Mouse (Mus musculus): ENCODE results near the gene Sult4a1.

The Sult4a1 gene

DNA sequence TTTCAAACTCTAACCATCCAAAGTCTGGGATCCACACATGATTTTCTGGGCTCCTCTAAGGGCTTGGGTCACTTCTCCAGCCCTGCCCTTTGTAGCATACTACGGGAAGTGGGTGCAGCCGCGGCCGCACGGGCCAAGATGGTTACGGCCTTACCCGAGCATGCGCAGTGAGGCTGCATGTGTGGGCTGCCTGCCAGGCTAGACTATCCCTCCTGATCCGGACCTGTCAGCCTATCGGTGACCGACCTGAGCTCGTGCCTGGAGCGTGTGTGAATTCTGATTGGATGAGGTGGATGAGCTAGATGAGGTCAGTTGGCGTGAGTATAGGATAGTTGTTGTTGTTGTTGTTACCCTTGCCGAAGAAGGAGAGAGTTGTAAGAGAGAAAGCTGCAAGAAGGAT lies 8.0 kb downstream of the Sult4a1 start:
- peak; percentile 76 for DNase-seq (ENCODE audit: low read depth, low spot score)

DNA sequence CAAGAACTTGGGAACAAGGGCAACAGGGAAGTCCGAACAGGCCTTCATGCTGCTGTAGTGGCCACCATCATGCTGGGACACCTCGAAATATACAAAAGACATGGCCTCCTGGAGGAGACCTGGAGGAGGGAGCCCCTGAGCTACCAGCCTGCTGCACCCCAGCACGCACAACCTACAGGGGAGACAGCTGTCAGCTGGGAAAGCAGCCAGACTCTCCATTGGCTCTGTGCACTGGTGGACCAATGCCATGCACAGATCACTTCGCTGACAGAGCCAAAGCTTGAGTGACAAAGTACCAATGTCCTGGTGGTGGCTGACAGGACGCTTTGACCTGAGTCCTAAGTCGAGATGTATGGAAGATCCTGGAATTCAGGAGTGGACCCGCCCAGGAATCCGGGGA lies 9.5 kb downstream of the Sult4a1 start:
- DNase-seq (ENCODE audit: low read depth, low spot score), result no peak

DNA sequence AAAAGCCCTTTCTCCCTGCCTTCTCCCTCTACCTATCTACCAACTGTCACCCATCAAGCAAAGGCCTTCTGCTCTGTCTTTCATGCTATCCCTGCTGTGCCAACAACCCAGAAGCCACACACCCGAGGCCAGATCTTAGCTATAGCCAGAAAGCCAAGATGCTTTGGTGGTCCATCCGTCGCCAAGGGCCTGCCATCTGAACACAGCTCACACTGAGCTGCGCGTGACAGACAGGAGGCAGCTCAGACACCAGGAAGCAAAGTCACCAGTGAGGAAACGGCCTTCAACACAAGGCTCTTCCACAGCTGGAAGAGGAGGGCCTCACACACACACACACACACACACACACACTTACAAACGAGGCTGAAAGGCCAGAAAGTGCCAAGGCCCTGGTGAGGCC lies 10.6 kb downstream of the Sult4a1 start:
- DNase-seq (ENCODE audit: low read depth, low spot score), result no peak

DNA sequence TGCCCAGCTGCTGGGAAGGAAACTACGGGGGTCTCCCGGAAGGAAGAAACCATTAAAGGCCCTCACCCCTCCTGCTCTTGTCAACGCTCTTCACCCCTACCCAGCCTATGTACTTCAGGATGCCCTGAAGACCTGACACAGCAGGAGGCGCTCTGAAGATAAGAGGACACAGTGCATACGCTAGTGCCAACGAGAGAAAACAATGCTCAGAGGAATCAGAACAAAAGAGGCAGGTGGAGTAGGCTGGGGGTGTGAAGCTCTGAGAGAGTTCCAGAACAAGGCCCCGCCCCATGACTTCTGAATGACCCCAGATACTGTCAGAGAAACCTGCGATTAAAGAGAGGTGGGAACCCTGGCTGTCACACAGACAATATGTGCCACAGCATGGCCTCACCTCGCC lies 18.8 kb downstream of the Sult4a1 start:
- peak; percentile 96 for DNase-seq (ENCODE audit: low read depth, low spot score)

DNA sequence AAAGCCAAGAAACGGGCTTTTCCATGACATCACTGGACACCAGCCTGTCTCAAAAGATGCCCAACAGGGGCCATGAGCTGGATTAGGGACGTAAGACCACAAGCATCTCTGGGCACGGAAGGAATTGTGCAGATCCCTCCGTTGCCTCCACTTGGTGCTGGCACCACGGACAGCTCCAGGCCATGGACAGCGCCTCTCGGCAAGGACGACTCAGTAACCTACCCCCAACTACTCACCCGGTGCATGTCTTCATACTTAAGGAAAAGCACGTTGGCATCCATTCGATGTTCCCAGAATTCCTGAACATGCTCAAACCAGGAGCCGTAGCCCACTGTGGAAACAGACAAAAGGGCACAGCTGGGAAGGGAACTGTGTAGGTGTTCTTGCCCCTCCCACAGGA lies 19.2 kb downstream of the Sult4a1 start:
- no peak for DNase-seq (ENCODE audit: low read depth, low spot score)

DNA sequence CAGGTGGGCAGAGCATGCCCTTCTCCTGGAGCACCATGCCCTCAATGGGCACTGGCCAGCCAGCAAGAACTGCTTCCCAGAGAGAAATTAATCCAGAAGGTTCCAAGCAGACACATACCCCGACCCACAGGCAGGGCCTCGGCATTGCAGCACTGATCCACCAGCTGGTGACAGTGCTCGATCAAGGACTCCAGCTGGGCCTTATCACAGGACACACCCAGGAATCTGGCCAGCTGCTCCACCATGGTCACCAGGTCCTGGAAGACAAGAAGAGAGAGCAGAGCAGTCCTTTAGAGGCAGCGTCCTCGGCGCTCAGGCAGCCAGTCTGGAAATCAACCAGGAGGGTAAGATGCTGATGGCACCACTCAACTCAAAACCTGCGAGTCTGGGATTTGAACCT lies 25.5 kb downstream of the Sult4a1 start:
- DNase-seq (ENCODE audit: low read depth, low spot score), result no peak

DNA sequence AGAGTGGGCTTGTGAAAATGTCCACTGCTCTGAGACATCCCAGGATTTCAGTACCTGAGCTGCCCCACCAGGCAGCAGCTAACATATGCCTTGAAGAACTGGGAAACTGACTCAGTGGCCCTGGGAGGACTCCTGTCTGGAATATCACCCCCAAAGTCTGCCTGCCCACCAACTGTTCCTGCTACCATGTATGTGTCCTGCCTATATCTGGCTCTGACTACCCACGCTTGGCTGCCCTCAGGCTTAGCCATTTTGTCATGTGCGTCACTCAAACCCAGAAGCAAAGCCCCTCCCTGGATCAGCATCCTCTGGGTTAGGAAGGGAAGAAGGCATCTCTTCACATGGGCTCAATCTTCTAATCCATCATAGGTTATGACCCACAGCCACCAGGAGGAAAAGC lies 26.0 kb downstream of the Sult4a1 start:
- DNase-seq (ENCODE audit: low read depth, low spot score), result no peak

DNA sequence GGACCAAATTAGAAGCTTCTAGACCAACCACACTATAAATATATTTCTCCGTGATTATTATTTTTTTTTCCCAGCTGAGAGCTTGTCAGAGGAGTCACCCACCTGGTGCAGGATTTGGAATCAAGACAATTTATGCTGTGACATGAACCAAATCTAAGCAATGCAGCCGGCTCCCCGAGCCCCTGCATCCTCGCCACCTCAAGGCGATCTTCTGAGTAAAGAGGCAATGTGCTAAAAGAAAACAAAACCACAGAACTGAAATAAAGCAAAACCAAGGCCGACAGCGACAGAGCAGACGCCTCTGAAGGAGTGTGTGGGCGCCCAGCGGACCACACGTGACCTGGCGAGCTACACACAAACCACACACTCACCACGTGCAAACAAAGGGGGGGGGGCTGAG lies 26.9 kb downstream of the Sult4a1 start:
- no peak for DNase-seq (ENCODE audit: low read depth, low spot score)

DNA sequence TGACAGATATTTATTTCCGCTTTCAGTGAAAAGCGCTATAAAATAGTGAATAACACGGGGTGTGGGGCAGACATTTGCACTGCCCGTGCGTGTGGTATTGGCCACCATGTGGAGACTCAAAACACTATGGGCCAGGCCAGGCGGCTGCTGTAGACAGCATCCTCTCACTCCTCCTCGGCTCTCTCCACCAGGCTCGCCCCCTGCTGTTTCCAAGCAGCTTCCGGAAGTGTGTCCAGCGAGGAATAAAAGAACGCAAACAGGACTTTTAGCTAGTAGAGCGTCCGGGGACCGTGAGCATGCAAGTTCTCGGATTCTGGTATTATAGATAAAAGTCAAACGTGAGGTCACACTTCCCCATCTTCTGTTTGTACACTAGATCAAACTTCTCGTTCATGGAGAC lies 28.4 kb downstream of the Sult4a1 start:
- DNase-seq (ENCODE audit: low read depth, low spot score), result peak; percentile 34

DNA sequence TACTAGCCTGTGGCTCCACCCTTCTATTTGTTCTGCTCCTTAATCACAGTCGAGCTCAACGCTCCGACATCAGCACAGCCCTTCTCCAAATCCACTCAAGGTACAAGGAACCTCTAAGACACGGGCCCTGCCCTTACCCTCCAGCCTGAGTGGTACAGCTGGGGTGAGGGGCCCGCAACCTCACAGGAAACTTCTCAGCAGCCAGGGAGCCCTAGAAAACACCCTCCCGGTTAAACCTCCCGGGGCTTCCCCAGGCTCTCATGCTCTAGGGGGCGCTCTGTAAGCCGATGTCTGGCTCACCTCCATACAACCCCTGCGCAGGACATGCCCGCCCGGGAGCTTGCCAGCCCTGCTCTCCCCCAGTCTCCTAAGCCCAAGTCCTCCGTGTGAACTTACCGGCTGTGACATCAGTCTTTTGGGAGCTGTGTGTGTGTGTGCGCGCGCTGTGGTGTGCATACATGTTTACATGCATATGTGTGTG lies 30.8 kb downstream of the Sult4a1 start:
- DNase-seq (ENCODE audit: low read depth, low spot score), result peak; percentile 61

DNA sequence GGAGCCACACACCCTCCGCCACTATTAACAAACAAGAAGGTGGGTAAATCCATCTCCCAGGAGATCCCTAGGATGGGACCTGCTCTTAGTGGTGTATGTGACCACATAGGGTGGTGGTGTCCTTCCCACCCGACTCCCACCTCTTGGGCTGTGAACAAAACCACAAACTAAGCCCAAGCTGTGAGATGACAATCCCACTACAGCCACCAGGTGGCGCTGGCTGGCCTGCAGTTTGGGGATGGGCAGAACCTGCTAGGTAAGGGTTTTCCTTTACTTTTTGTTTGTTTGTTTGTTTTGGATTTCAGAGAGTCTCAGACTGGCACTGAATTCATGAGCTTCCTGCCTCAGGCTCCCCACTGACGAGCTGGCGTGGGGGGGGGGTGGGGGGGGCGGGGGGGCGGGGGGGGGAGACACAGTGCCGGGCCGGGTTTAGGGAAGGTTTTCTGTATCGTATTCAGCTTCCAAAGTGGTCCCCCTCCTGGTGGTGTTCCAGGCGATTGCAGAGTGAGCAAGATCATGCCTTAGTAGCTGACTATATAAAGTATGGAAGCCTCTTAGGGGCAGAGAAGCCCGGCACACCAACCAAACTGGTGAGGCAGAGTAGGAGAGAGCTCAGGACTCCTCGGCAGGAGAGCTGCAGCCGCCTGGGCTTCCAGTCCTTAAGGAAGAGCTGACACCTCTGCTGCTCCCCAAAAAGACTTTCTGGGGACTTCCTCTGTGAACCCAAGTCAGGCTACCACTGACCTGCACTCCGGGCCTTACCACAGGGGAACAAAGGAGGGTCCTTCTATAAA lies 31.4 kb downstream of the Sult4a1 start:
- peak; percentile 87 for DNase-seq (ENCODE audit: low read depth, low spot score)

DNA sequence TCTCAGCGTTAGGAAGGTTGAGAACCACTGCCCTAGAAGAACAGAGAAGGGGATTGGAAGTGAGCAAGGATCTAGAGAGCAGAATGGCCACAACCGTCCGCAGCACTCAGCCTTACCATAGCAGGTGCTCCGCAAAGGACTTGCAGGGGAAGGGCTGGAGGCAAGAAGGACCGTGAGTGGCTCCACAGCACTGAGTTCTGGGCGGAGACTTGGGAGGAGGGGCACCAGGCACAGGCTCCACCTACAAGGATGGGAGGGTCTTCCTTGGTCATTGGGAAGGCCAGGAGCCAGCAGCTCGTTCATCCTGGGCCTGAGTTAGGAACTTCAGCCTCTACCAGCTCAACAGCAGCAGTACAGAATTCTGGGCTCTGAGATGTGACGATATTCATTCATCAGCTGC lies 32.5 kb downstream of the Sult4a1 start:
- DNase-seq (ENCODE audit: low read depth, low spot score), result peak; percentile 87

DNA sequence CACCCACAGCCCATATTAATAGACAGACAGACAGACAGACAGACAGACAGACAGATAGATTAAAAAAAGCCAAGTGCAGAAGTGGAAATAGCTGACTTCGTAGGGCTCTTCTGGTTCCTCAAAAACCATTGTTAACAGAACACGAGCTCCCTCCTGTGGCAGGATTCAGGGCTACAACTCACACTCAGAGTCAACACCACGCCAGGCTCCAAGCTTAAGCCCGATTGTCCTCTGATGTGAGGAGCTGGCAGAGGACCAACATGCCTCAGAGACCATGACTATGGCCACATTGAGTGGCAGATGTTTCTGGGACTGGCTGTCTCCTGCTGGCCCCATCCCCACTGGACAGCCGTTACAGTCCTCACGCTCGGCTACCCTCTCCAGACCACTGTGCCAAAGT lies 33.3 kb downstream of the Sult4a1 start:
- peak; percentile 81 for DNase-seq (ENCODE audit: low read depth, low spot score)

DNA sequence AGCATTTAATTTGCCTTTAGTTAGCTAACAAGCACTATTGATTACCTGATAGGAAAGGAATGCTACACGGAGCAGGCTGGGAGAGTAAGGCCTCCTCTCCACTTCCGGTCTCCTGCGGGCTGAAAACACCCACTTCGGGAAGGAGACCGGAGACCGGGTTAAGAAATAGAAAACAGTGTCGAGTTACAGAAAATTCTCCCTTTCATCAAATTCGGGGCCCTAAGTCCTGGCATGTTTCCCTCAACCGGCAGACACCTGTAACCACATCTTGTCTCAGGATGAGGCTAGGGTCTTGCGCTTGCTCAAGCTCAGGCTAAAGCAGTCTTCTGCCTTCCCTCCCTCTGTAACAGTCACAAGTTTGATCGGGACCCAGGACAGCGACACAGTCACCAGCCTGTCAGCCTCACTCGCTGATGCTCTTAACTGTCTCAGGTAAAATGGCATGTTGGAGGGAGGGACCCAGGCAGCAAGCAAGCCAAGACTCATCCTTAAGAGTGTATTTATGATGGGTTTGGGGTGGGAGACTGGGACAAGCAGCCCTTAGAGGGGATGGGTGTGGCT lies 35.4 kb downstream of the Sult4a1 start:
- peak; percentile 77 for DNase-seq (ENCODE audit: low read depth, low spot score)

DNA sequence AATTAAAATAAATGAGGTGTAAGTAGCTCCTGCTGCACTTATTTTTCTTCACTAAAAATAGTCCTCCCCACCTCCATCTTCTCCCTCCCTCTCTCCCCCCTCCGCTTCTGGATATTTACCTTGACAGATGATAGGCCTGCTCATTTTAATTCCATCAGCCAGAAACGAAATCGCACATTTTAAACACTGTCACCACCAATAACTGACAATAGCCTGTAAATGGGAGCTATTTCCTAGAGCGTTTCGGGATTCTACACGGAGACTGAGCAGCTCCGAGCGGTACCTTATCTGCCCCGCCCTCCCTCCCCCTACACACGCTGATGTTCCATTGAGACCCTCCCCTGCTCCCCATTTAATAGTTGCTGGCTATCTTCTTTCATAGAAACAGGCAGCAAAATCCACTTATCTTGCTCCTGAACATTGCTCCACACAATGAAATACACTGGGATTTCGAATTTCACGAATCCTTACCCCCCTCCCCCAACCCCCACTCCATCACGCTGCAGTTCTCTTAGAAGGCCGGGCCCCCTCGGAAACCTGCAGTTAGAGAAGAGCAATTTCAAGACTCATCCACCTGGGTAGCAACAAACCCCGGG lies 36.0 kb downstream of the Sult4a1 start:
- no peak for DNase-seq (ENCODE audit: low read depth, low spot score)

DNA sequence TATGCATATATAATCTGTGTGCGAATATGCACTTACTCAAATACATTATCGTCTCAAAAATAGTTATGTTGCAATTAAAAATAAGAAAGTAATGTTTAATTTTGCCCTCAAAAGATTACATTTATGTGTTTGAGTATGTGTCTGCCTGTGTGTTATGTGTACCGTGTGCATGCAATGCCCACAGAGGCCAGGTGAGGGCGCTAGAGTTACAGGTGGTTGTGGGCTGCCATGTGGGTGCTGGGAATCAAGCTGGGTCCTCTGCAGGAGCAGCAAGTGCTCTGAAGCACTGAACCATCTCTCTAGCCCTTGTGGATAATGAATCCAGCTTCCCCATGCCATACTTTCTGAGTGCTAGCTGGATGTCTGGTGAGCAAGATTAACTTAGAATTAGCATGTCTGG lies 39.9 kb downstream of the Sult4a1 start:
- peak; percentile 66 for DNase-seq (ENCODE audit: low read depth, low spot score)

DNA sequence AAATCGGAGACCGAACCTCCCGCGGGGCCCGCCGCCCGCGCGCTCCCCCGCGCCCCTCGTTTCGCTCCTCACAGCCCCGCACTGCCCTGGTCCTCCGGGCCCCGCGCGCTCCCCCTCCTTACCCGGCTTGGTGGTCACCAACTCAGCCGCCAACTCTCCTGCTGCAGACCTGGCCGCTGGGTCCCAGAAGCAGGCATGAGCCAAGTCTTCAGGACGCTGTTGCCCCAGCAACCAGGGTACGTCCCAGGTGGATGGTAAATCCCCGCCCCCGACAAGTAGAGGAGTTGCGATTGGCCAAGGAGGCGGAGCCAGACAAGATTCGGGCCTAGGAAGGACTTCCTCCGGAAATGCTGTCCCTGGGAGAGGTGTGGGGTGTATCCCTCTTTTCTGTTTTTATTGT lies 40.4 kb downstream of the Sult4a1 start, which contains the start of gene Efcab6:
Efcab6 (minus strand) TSS at position 240 of the 400 bp plus-strand sequence.
- DNase-seq (ENCODE audit: low read depth, low spot score), result peak; percentile 98

DNA sequence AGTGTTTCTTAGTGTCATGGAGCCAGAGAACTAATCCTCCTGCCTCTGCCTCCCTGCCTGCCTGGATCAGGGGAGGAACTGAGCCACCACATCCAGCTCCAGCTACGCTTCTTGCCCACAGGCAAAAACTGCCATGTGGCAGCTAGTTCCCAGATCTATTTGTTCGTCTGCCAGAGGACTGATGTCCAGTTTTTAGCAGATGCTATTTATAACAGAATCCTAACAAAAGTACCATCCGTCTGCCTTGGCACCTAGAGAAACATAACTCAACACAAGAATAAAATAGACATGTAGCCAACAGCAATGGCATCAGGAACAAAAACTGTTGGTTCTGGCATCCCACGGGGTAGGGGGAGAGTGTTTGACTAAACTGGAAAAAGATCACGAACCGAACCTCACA lies 46.7 kb downstream of the Sult4a1 start:
- DNase-seq (ENCODE audit: low read depth, low spot score), result no peak

DNA sequence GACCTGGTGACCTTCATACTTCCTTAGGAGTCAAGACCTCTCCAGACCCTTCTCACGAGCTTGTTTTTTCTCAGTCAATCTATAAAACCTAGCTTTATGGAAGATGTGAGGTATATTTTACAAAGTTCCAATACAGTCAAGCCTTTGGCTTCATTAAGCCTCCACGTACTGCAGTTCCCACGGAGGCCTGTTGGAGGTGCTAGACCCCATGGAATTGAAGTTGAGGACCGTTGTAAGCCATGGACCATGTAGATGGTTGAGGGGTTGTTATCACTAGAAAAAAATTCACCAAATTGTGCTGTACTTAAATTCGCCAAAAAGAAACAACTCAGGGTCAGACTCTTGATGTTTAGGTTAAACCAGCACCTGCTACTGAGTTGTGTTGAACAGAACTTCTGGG lies 49.5 kb downstream of the Sult4a1 start:
- DNase-seq (ENCODE audit: low read depth, low spot score), result peak; percentile 46

DNA sequence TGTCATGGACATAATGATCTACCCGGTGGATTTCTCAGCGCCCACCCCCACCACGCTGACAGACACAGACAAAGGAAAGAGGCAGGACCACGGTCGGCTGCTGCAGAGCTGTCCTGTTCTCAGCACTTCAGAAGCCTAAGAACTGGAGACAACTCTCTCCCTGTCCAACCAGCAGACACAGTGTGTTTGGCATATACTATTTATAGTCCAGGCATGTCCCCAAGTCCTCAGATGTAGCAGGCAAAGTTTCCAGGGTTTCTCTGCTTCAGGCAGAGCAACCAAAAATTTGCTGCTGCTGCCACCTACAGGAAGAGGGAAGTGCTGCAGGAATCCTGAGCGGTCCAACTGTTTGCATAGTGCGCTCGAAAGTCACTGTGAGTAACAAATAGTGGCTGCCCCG lies 51.7 kb downstream of the Sult4a1 start:
- DNase-seq (ENCODE audit: low read depth, low spot score), result peak; percentile 73

DNA sequence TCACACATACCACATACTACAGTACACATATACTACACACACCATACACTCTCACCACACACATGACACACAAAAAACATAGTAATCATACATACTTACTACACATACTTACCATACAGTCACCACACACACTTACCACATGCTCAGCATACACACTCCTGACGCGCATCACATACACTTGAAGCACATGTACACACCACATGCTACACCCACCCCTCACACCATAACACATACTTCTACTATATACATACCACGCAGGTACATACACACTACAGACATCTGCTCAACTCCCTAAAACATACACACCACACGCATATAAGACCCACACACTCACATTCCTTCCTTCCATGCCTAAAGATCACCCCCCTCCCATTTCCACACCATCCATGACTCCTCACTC lies 52.3 kb downstream of the Sult4a1 start:
- DNase-seq (ENCODE audit: low read depth, low spot score), result no peak

DNA sequence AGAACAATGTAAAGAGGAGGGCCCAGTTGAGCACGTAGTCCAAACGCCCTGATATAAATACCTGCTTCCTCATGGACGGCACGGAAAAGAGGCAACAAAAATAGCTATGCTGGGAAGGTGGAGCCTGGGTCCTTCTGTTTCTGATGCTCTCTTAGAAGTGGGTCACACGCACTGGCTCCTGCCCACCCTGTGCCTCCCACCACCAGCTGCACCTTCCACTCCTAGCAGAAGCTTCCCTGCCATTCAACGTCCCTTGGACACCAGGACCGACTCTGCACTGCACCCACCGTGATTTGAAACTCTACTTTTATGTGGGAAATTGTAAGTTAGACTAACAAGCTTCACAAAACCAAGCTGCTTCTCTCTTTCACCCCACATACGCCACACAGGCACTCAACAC lies 53.2 kb downstream of the Sult4a1 start:
- DNase-seq (ENCODE audit: low read depth, low spot score), result no peak

DNA sequence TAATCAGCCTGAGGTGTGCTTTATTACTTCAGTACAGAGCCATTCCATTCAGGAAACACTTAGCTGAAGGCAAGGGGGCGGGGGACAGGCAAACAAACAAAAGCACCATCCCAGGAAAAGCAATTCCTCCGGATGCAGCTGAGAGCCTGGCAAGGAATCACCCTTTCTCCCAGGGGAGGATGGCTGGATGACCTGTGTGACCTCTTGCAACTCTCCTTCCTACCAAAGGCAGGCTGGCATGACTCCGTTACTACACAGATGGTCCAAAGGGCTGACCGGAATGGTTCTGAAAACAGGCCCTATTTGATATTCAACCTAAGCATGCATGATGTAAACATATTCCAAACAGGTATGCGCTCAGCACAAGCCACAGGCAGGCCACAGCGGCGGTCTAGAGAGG lies 56.0 kb downstream of the Sult4a1 start:
- no peak for DNase-seq (ENCODE audit: low read depth, low spot score)
